Mouse (Mus musculus) liver, adult 2 months (tissue): ENCODE data around the gene Trappc10.

Experiments used
- CTCF ChIP-seq: fragments of 200-500 bp; IDR thresholded peaks from 2 replicates; pipeline ENCODE4 v1.5.1; 2011; ENCODE audit warnings: low read depth, low read length, control low read depth
- POLR2A ChIP-seq: fragments of 200-500 bp; IDR thresholded peaks from 2 replicates; pipeline ENCODE4 v1.6.1; 2011; ENCODE audit warnings: low read length, control low read depth; ENCODE audit not compliant: insufficient read depth; ENCODE audit errors: extremely low read depth

DNA sequence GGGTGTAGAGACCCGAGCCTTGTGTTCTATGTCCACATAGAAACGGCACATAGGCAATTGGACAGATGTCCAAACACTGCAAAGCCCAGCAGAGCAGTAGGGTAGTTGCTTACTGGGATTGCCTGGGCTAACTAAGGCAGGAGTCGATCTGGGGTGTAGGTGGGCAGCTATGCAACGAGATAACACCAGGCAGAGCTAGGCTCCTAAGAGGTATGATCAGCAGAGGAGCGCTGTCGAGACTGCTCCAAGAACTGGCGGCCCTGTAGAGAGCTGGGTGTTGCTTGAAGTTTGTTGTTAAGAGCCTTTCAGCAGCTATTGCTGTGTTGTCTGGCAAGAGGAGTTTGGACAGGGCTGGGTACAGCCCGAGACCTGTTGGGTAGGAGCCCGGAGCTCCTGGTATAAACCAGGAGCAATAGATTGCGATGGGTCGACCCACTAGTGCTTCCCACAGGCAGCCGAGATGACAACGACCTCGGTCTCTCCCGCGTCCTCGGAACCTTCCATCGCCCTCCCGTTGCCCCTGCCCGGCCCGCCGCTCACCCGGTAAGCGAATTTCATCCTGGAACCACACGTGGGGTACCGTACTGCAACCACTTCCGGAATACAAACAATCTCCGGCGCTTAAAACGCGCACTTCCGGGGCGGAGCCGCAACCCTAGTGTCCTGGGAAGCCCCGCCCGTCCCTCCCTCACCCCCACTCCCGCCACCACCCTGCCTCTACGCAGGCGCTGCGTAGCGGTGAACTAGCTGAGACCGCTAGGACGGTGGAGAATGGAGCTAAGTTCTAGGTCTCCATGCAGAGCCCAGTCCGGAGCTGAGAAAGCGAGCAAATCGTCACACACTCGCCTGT, 59.7 kb downstream of the Trappc10 start, which contains the start of gene Pwp2:
- 0 out of 2 replicates have a peak, but pooled peaks have one; percentile 3 for TF ChIP-seq CTCF
- TF ChIP-seq POLR2A: peak; percentile 59
